Mouse (Mus musculus): ENCODE results near the gene Axin2. TPM values are rescaled to one million over a fixed set of nuclear protein-coding genes. Genes with fewer than 3 reads are reported as not detected.
A peak's percentile ranks its signal among the peaks of the same experiment; 100 is the strongest.
"Not testable (repeated sequence)": the region's sequence is repeated elsewhere in the genome, so short reads cannot be mapped to it uniquely, and the experiment has no call there.

Gene Axin2
- 6.5 and 8.0 TPM in 2 replicates for polyA plus RNA-seq (2014; fragmentation: Nextera tagmentation; extraction: Ambion mirVana)

GRCm38 (mm10) chr11:108920158-108920635, at the start of gene Axin2:
Gene Axin2, plus strand, starts transcription at chr11:108920349.
- Histone ChIP-seq H3K4me1 (replicated peaks; ENCODE audit: control insufficient read depth, insufficient read depth, low read length) (peaks cover 28% of the 10 kb centered on the region), H3K9ac (ENCODE audit: low read length) (peak within 1 kb of the TSS; percentile 70), H3K36me3 (ENCODE audit: control insufficient read depth, insufficient read depth, low read length) (no peaks in the 10 kb centered on the region), H3K9me3 (ENCODE audit: control insufficient read depth, low read length) (no peaks in the 10 kb centered on the region), H3K27me3 (replicated peaks; ENCODE audit: control insufficient read depth, insufficient read depth, low read length) (0 out of 2 replicates have a peak, but pooled peaks cover 3% of the 10 kb centered on the region), H3K4me2 (ENCODE audit: low read length) (peak within 1 kb of the TSS; percentile 48), H3K27ac (ENCODE audit: low read depth) (peak within 1 kb of the TSS; percentile 99), H3K4me3 (ENCODE audit: low read depth, low read length) (peak within 1 kb of the TSS; percentile 83)
- ATAC-seq (replicated peaks; ENCODE audit: low FRiP score, low TSS enrichment, low read depth) = peak; percentile 93
- DNase-seq (ENCODE audit: low spot score) = peak; percentile 93
- WGBS = 2% methylated on average over 48 of the region's 53 CpGs

GRCm38 (mm10) chr11:108871284-108871683, 48.9 kb upstream of the Axin2 start:
- not testable (repeated sequence) for H3K4me1 ChIP-seq (replicated peaks; ENCODE audit: control insufficient read depth, insufficient read depth, low read length); H3K9ac ChIP-seq (ENCODE audit: low read length); H3K27me3 ChIP-seq (replicated peaks; ENCODE audit: control insufficient read depth, insufficient read depth, low read length); DNase-seq (ENCODE audit: low spot score); H3K4me2 ChIP-seq (ENCODE audit: low read length); ATAC-seq (replicated peaks; ENCODE audit: low FRiP score, low TSS enrichment, low read depth); H3K36me3 ChIP-seq (ENCODE audit: control insufficient read depth, insufficient read depth, low read length); H3K4me3 ChIP-seq (ENCODE audit: low read depth, low read length); H3K9me3 ChIP-seq (ENCODE audit: control insufficient read depth, low read length); H3K27ac ChIP-seq (ENCODE audit: low read depth)
- 87% methylated on average over 1 of the region's 1 CpGs for WGBS

GRCm38 (mm10) chr11:108871748-108872147, 48.4 kb upstream of the Axin2 start:
- no peaks in the 10 kb centered on the region for H3K9me3 ChIP-seq (ENCODE audit: control insufficient read depth, low read length)
- no peak overlapping the region for H3K4me2 ChIP-seq (ENCODE audit: low read length)
- H3K4me3 ChIP-seq (ENCODE audit: low read depth, low read length) = no peak overlapping the region
- no peaks in the 10 kb centered on the region for H3K36me3 ChIP-seq (ENCODE audit: control insufficient read depth, insufficient read depth, low read length)
- DNase-seq (ENCODE audit: low spot score) (no peak), ATAC-seq (replicated peaks; ENCODE audit: low FRiP score, low TSS enrichment, low read depth) (no peak)
- no peak overlapping the region for H3K9ac ChIP-seq (ENCODE audit: low read length)
- no peaks in the 10 kb centered on the region; the same call in 1 of the 2 replicates for H3K4me1 ChIP-seq (replicated peaks; ENCODE audit: control insufficient read depth, insufficient read depth, low read length)
- no peaks in the 10 kb centered on the region for H3K27me3 ChIP-seq (replicated peaks; ENCODE audit: control insufficient read depth, insufficient read depth, low read length)
- WGBS = 91% methylated on average over 3 of the region's 3 CpGs
- H3K27ac ChIP-seq (ENCODE audit: low read depth) = no peak overlapping the region

- H3K4me1 ChIP-seq (replicated peaks; ENCODE audit: control insufficient read depth, insufficient read depth, low read length) = peaks cover 3% of the 10 kb centered on the region; the same call in 1 of the 2 replicates
- H3K27me3 ChIP-seq (replicated peaks; ENCODE audit: control insufficient read depth, insufficient read depth, low read length) = no peaks in the 10 kb centered on the region
- no peaks in the 10 kb centered on the region for H3K9me3 ChIP-seq (ENCODE audit: control insufficient read depth, low read length)
- no peak for DNase-seq (ENCODE audit: low spot score)
- H3K36me3 ChIP-seq (ENCODE audit: control insufficient read depth, insufficient read depth, low read length) = no peaks in the 10 kb centered on the region
- 34% methylated on average over 7 of the region's 7 CpGs for whole genome bisulfite sequencing
- H3K4me3 ChIP-seq (ENCODE audit: low read depth, low read length) = no peak overlapping the region
- H3K27ac ChIP-seq (ENCODE audit: low read depth) = peak overlapping the region; percentile 8; the same call in 1 of the 2 replicates
- no peak overlapping the region for H3K4me2 ChIP-seq (ENCODE audit: low read length)
- H3K9ac ChIP-seq (ENCODE audit: low read length) = no peak overlapping the region
- ATAC-seq (replicated peaks; ENCODE audit: low FRiP score, low TSS enrichment, low read depth) = 0 out of 2 replicates have a peak, but pooled peaks have one; percentile 27
These were observed 43.4 kb upstream of the Axin2 start for GRCm38 (mm10) chr11:108876633-108877205.

- Histone ChIP-seq H3K27ac (ENCODE audit: low read depth) (no peak overlapping the region), H3K4me3 (ENCODE audit: low read depth, low read length) (no peak overlapping the region), H3K4me1 (replicated peaks; ENCODE audit: control insufficient read depth, insufficient read depth, low read length) (peaks cover 3% of the 10 kb centered on the region; the same call in 1 of the 2 replicates), H3K4me2 (ENCODE audit: low read length) (no peak overlapping the region), H3K9ac (ENCODE audit: low read length) (no peak overlapping the region), H3K36me3 (ENCODE audit: control insufficient read depth, insufficient read depth, low read length) (no peaks in the 10 kb centered on the region), H3K9me3 (ENCODE audit: control insufficient read depth, low read length) (no peaks in the 10 kb centered on the region), H3K27me3 (replicated peaks; ENCODE audit: control insufficient read depth, insufficient read depth, low read length) (no peaks in the 10 kb centered on the region)
- ATAC-seq (replicated peaks; ENCODE audit: low FRiP score, low TSS enrichment, low read depth) (no peak), DNase-seq (ENCODE audit: low spot score) (no peak)
- WGBS = 74% methylated on average over 5 of the region's 5 CpGs
These were observed 42.6 kb upstream of the Axin2 start for GRCm38 (mm10) chr11:108877520-108877919.

- no peaks in the 10 kb centered on the region for H3K36me3 ChIP-seq (ENCODE audit: control insufficient read depth, insufficient read depth, low read length)
- H3K9ac ChIP-seq (ENCODE audit: low read length) = no peak overlapping the region
- no peaks in the 10 kb centered on the region for H3K27me3 ChIP-seq (replicated peaks; ENCODE audit: control insufficient read depth, insufficient read depth, low read length)
- WGBS = 75% methylated on average over 4 of the region's 4 CpGs
- no peak for DNase-seq (ENCODE audit: low spot score)
- H3K4me2 ChIP-seq (ENCODE audit: low read length) = no peak overlapping the region
- H3K4me1 ChIP-seq (replicated peaks; ENCODE audit: control insufficient read depth, insufficient read depth, low read length) = peaks cover 3% of the 10 kb centered on the region; the same call in 1 of the 2 replicates
- H3K9me3 ChIP-seq (ENCODE audit: control insufficient read depth, low read length) = no peaks in the 10 kb centered on the region
- H3K27ac ChIP-seq (ENCODE audit: low read depth) = no peak overlapping the region
- no peak for ATAC-seq (replicated peaks; ENCODE audit: low FRiP score, low TSS enrichment, low read depth)
- H3K4me3 ChIP-seq (ENCODE audit: low read depth, low read length) = no peak overlapping the region
These were observed 39.6 kb upstream of the Axin2 start for GRCm38 (mm10) chr11:108880546-108880945.

- H3K36me3 ChIP-seq (ENCODE audit: control insufficient read depth, insufficient read depth, low read length) = no peaks in the 10 kb centered on the region
- no peak for DNase-seq (ENCODE audit: low spot score)
- 87% methylated on average over 5 of the region's 5 CpGs for WGBS
These were observed 38.5 kb upstream of the Axin2 start for GRCm38 (mm10) chr11:108881662-108882061.

GRCm38 (mm10) chr11:108885276-108885896, 34.8 kb upstream of the Axin2 start:
- WGBS = 68% methylated on average over 19 of the region's 19 CpGs
- Histone ChIP-seq H3K4me1 (replicated peaks; ENCODE audit: control insufficient read depth, insufficient read depth, low read length) (no peaks in the 10 kb centered on the region; the same call in 1 of the 2 replicates), H3K27ac (ENCODE audit: low read depth) (no peak overlapping the region), H3K9me3 (ENCODE audit: control insufficient read depth, low read length) (no peaks in the 10 kb centered on the region), H3K4me2 (ENCODE audit: low read length) (no peak overlapping the region), H3K4me3 (ENCODE audit: low read depth, low read length) (no peak overlapping the region), H3K27me3 (replicated peaks; ENCODE audit: control insufficient read depth, insufficient read depth, low read length) (no peaks in the 10 kb centered on the region), H3K9ac (ENCODE audit: low read length) (no peak overlapping the region), H3K36me3 (ENCODE audit: control insufficient read depth, insufficient read depth, low read length) (no peaks in the 10 kb centered on the region)
- DNase-seq (ENCODE audit: low spot score) (no peak), ATAC-seq (replicated peaks; ENCODE audit: low FRiP score, low TSS enrichment, low read depth) (no peak)

More at GRCm38 (mm10) chr11:108881662-108882061, 38.5 kb upstream of the Axin2 start:
- H3K27me3 ChIP-seq (replicated peaks; ENCODE audit: control insufficient read depth, insufficient read depth, low read length) = no peaks in the 10 kb centered on the region
- no peak for ATAC-seq (replicated peaks; ENCODE audit: low FRiP score, low TSS enrichment, low read depth)
- no peaks in the 10 kb centered on the region for H3K9me3 ChIP-seq (ENCODE audit: control insufficient read depth, low read length)
- no peak overlapping the region for H3K27ac ChIP-seq (ENCODE audit: low read depth)
- H3K9ac ChIP-seq (ENCODE audit: low read length) = no peak overlapping the region
- H3K4me1 ChIP-seq (replicated peaks; ENCODE audit: control insufficient read depth, insufficient read depth, low read length) = peaks cover 3% of the 10 kb centered on the region; the same call in 1 of the 2 replicates
- no peak overlapping the region for H3K4me2 ChIP-seq (ENCODE audit: low read length)
- H3K4me3 ChIP-seq (ENCODE audit: low read depth, low read length) = no peak overlapping the region

All from intestine, embryonic 14.5 days (tissue).